Mouse (Mus musculus) kidney, postnatal 0 days (tissue): ENCODE measurements around the gene Btaf1. TPM values are rescaled to one million over a fixed set of nuclear protein-coding genes. Genes with fewer than 3 reads are reported as not detected.

Experiments used
- ATAC-seq: fragments of 200-750 bp; cut with Nextera tagmentation; replicated peaks from 2 replicates; pipeline ENCODE4 v1.8.0; 2017; ENCODE audit warnings: low read depth, moderate number of reproducible peaks, moderate TSS enrichment, moderate library complexity; ENCODE audit not compliant: low FRiP score
- DNase-seq: peaks from one replicate; pipeline ENCODE4 v3.0.0-alpha.2; 2016; ENCODE audit warnings: low spot score
- H3K27ac ChIP-seq: fragments of 300-500 bp; sonication (generic); 2 replicates; pipeline ENCODE4 v1.5.1; 2014; ENCODE audit warnings: mild to moderate bottlenecking
- H3K27me3 ChIP-seq: fragments of 300-500 bp; sonication (generic); 2 replicates; pipeline ENCODE4 v1.6.1; 2014; ENCODE audit warnings: low read length, mixed read lengths; ENCODE audit not compliant: insufficient read depth
- H3K36me3 ChIP-seq: fragments of 300-500 bp; sonication (generic); 2 replicates; pipeline ENCODE4 v1.6.1; 2014; ENCODE audit warnings: low read length, mixed read lengths; ENCODE audit not compliant: insufficient read depth
- H3K4me1 ChIP-seq: fragments of 300-500 bp; sonication (generic); replicated peaks from 2 replicates; pipeline ENCODE4 v1.6.1; 2014; ENCODE audit warnings: antibody characterized with exemption, low read length, mixed read lengths; ENCODE audit not compliant: insufficient read depth
- H3K4me2 ChIP-seq: fragments of 300-500 bp; sonication (generic); 2 replicates; pipeline ENCODE4 v1.6.1; 2014; ENCODE audit warnings: mild to moderate bottlenecking, low read length, moderate library complexity, mixed read lengths
- H3K4me3 ChIP-seq: fragments of 300-500 bp; sonication (generic); replicated peaks from 2 replicates; pipeline ENCODE4 v1.5.1; 2014; ENCODE audit warnings: low read depth, low read length
- H3K9ac ChIP-seq: fragments of 300-500 bp; sonication (generic); 2 replicates; pipeline ENCODE4 v1.6.1; 2014; ENCODE audit warnings: low read depth, low read length
- H3K9me3 ChIP-seq: fragments of 300-500 bp; sonication (generic); replicated peaks from 2 replicates; pipeline ENCODE4 v1.6.1; 2016; ENCODE audit warnings: low read length, inconsistent platforms, mixed read lengths
- CTCF ChIP-seq: IDR thresholded peaks from 2 replicates; pipeline ENCODE4 v1.5.1; 2016; ENCODE audit warnings: antibody characterized with exemption, low read depth, mild to moderate bottlenecking, moderate library complexity
- WGBS: fragments of 180-500 bp; shearing (Covaris S2); extraction: QIAGEN DNeasy Blood & Tissue Kit; methylation state at CpG from one replicate; pipeline ENCODE4 v1.1.7; 2014; 5-methylcytosine and 5-hydroxymethylcytosine counted together
- polyA plus RNA-seq: library from polyadenylated mRNA; unstranded; fragments of >200 nt; fragmentation: Nextera tagmentation; extraction: Ambion mirVana; gene quantifications from 2 replicates; pipeline ENCODE4 v1.2.1, GENCODE M21; 2015

The Btaf1 gene
- polyA plus RNA-seq, 1 experiment from 2014 or later = 5.4 TPM

GRCm38 (mm10) chr19:36909676-36910292, 16.1 kb upstream of the Btaf1 start:
- Histone ChIP-seq H3K9ac (no peak overlapping the region), H3K4me2 (no peak overlapping the region), H3K27me3 (no peaks in the 10 kb centered on the region), H3K36me3 (no peaks in the 10 kb centered on the region), H3K9me3 (no peaks in the 10 kb centered on the region), H3K4me1 (no peaks in the 10 kb centered on the region), H3K27ac (no peak overlapping the region), H3K4me3 (no peak overlapping the region)
- ATAC-seq (0 out of 2 replicates have a peak, but pooled peaks have one; percentile 63), DNase-seq (peak; percentile 60)
- peak; percentile 73 for TF ChIP-seq CTCF
- WGBS = 31% methylated on average over 9 of the region's 9 CpGs

GRCm38 (mm10) chr19:36910424-36911045, 15.3 kb upstream of the Btaf1 start:
- Histone ChIP-seq H3K4me1 (no peaks in the 10 kb centered on the region), H3K36me3 (no peaks in the 10 kb centered on the region), H3K27me3 (no peaks in the 10 kb centered on the region), H3K4me3 (no peak overlapping the region), H3K9me3 (no peaks in the 10 kb centered on the region), H3K4me2 (no peak overlapping the region), H3K27ac (no peak overlapping the region), H3K9ac (no peak overlapping the region)
- DNase-seq = no peak
- no peak for TF ChIP-seq CTCF
- no peak for ATAC-seq
- WGBS = 43% methylated on average over 12 of the region's 12 CpGs

DNA sequence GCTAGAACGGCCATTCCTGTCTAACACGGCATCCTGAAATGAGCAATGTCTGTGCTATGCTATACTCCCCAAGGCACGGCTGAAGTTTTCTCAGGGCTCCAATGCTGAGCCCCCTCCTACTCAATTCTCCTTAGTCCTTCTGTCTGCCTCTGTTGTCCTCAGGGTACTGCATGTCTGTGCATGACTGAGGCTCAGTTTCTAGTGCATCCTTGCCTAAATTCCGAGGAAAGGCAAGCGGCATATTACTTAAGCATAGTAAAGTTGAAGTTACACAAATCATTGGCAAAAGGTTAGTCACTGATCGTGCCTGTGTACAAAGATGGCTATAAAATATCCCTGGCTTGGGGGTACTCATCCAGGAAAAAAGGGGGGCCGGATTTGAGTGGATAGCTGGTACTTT, 12.8 kb upstream of the Btaf1 start:
- Histone ChIP-seq H3K4me2 (no peak overlapping the region), H3K4me3 (no peak overlapping the region), H3K4me1 (no peaks in the 10 kb centered on the region), H3K36me3 (no peaks in the 10 kb centered on the region), H3K9me3 (no peaks in the 10 kb centered on the region), H3K27me3 (no peaks in the 10 kb centered on the region), H3K9ac (no peak overlapping the region), H3K27ac (no peak overlapping the region)
- DNase-seq = no peak
- WGBS = 64% methylated on average over 7 of the region's 7 CpGs
- no peak for ATAC-seq
- TF ChIP-seq CTCF = no peak

GRCm38 (mm10) chr19:36916206-36916605, 9.7 kb upstream of the Btaf1 start:
- no peak for ATAC-seq
- H3K4me2 ChIP-seq = no peak overlapping the region
- H3K36me3 ChIP-seq = no peaks in the 10 kb centered on the region
- H3K9ac ChIP-seq = no peak overlapping the region
- H3K9me3 ChIP-seq = no peaks in the 10 kb centered on the region
- no peaks in the 10 kb centered on the region for H3K27me3 ChIP-seq
- H3K4me3 ChIP-seq = no peak overlapping the region
- DNase-seq = no peak
- no peak for TF ChIP-seq CTCF
- 75% methylated on average over 4 of the region's 4 CpGs for WGBS
- H3K27ac ChIP-seq = no peak overlapping the region
- H3K4me1 ChIP-seq = peaks cover 5% of the 10 kb centered on the region; the same call in 1 of the 2 replicates

- Histone ChIP-seq H3K9me3 (no peaks in the 10 kb centered on the region), H3K4me3 (no peak overlapping the region), H3K9ac (no peak overlapping the region), H3K27me3 (no peaks in the 10 kb centered on the region), H3K36me3 (no peaks in the 10 kb centered on the region), H3K4me1 (peaks cover 5% of the 10 kb centered on the region; the same call in 1 of the 2 replicates), H3K4me2 (no peak overlapping the region), H3K27ac (no peak overlapping the region)
- TF ChIP-seq CTCF = no peak
- WGBS = 100% methylated on average over 1 of the region's 1 CpGs
- DNase-seq = no peak
- ATAC-seq = no peak
These were observed 8.9 kb upstream of the Btaf1 start for GRCm38 (mm10) chr19:36916876-36917389.

GRCm38 (mm10) chr19:36918441-36919301, 7.2 kb upstream of the Btaf1 start:
- peak overlapping the region; percentile 70 for H3K4me3 ChIP-seq
- H3K9me3 ChIP-seq = no peaks in the 10 kb centered on the region
- H3K4me1 ChIP-seq = peaks cover 5% of the 10 kb centered on the region; the same call in 1 of the 2 replicates
- 0% methylated on average over 85 of the region's 85 CpGs for WGBS
- ATAC-seq (peak; percentile 89), DNase-seq (peak; percentile 82)
- peak overlapping the region; percentile 69 for H3K9ac ChIP-seq
- TF ChIP-seq CTCF = peak; percentile 59
- H3K36me3 ChIP-seq = no peaks in the 10 kb centered on the region
- peak overlapping the region; percentile 88 for H3K4me2 ChIP-seq
- H3K27ac ChIP-seq = peak overlapping the region; percentile 86
- no peaks in the 10 kb centered on the region for H3K27me3 ChIP-seq
